Mouse (Mus musculus) T-helper 2 cell (primary cell): Measurements from ENCODE around the gene Ehhadh.
"Not testable (repeated sequence)": the region's sequence is repeated elsewhere in the genome, so short reads cannot be mapped to it uniquely, and the experiment has no call there.

Source experiments
- in situ Hi-C: fragments of 300-600 bp; cut with MboI, MseI; formaldehyde crosslinking; loops from one replicate; pipeline ENCODE4 v1.15.1; 2025; ENCODE audit warnings: high pct_unique_total_duplicates

Ehhadh gene

GRCm38 (mm10) chr16:21787516-21788353 lies at the start of gene Ehhadh:
Gene Ehhadh (minus strand): TSS chr16:21787807.
- in situ Hi-C loops = no loop called here

DNA sequence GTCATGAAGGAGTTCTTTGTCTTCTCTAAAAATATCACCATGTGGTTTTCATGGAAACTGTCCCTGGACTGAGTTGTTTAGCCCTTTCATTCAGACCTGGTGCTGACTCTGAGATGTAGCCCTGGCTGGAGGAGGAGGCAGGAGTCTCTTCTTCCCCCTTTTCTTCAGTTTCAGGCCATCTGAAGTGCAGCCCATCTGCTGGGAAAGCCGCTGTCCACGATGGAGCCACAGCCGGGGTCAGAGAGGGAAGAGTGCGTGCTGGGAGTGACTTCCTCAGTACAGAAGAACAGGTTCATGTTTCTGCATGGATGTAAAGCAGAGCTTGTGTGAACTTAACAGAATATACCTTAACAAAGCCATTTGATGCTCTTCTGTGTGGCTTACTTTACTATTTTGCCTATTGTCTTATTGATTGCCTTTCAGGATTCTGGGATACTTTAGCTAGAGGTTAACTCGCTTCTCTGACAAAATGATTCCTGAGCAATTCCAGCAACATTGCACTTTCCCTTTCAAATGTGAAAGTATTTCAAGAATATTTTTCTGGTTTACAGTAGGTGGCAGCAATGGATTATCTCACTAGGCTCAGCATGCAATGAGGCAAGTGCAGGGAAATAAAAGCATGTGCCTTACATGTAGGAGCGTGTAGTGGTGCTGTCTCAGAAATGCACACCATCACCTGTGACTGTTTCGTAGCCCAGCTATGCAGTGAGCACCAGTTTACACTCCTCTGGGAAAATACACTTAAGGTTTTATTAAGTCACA lies 48.9 kb upstream of the Ehhadh start:
- in situ Hi-C loops = no loop called here

DNA sequence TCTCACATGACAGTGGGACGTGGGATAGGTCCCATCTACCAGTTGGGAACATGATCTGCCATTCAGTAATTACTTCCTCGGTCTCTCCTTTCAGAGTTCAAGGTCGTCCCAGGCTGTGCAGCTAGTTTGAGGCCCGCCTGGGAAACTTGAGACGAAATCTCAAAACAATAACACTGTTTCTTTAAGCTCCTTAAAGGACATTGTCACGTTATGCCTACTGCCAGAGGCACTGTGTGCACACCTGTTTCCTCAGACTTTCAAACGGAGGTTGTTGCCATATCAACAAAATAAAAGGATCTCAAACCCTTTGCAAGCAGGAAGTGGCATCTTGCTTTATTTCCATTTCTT lies 48.0 kb upstream of the Ehhadh start:
- in situ Hi-C loops = no loop called here

GRCm38 (mm10) chr16:21834866-21835583 lies 47.4 kb upstream of the Ehhadh start:
- in situ Hi-C loops = no loop called here

- in situ Hi-C loops = no loop called here
Measured at GRCm38 (mm10) chr16:21833970-21834369, 46.4 kb upstream of the Ehhadh start.

DNA sequence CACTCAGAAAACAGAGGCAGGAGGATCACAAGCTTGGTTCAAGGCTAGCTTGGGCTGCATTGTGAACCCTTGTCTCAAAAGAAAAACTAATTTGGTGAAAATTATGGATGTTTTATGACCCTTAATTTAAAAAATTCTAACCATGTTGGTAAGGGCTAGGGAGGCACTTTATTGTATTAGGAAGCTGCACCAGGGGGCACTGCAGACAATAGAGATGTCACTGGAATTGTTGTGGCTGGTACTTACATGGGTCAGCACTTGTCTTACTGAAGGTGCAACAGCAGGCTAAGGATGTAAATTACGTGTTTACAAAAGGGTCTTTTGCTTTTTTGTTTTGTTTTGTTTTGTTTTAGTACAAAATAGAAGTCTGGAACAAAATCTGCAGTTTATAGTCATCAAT lies 45.9 kb upstream of the Ehhadh start:
- in situ Hi-C loops = no loop called here

DNA sequence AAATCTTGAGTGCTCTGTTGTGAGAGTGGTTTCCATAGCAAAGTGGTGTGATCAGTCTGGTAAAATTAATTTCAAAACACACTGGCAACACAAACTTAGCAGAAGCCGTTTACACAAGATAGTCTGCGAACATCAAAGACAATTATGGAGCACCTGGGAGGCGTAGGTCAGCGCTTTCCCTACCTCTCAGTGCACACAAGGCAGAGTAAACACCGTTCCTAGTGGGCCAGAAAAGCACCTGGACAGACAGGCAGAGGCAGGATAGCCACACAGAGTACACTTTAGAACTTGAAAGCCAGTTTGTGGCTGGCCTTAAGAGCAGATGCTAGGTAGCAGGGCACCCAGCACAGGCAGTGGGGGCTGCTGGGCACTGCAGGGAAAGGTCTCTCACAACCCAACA lies 44.2 kb upstream of the Ehhadh start:
- in situ Hi-C loops = no loop called here

DNA sequence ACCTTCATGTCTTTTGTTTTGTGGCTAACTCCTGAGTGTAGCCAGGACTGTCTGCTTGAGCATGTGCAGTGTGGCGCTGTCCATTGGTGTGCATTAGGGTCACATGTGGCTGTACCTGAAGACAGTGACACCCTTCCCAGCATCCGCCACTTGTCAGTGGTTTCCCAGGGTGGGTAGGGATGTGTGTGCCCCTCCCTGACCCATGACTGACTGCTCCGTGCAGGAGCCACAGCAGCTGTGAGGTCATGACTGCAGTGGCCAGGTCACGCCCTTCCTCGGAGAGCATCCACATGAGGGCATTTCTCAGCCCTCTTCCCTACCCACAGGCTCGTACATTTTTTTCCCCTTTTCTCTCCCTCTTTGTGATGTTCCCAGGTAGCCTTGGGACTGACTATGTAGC lies 43.2 kb upstream of the Ehhadh start:
- in situ Hi-C loops = no loop called here

GRCm38 (mm10) chr16:21829711-21830110 lies 42.1 kb upstream of the Ehhadh start:
- in situ Hi-C loops = no loop called here

- in situ Hi-C loops = no loop called here
Measured at GRCm38 (mm10) chr16:21827581-21827980, 40.0 kb upstream of the Ehhadh start.

DNA sequence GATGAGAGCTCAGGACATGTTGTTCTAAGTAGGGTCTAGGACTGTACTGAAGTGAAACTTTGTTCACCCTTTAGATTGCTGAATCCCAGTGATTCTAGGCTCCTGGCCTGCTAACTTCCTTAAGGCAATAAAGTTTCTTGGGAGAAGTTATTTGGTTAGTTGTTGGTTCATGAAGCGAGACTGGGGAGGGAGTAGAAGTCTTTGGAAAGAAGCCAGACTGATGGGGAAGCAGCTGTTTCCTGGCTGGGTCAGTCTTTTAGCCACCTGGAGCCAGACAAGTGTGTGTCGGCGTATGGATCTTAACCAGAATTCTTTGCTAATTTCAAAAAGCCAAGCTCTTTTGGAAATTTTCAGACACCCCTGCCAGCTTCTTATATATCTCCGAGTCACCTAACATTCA lies 39.5 kb upstream of the Ehhadh start:
- in situ Hi-C loops = no loop called here

GRCm38 (mm10) chr16:21825612-21826031 lies 38.0 kb upstream of the Ehhadh start:
- in situ Hi-C loops = no loop called here

GRCm38 (mm10) chr16:21818629-21819028 lies 31.0 kb upstream of the Ehhadh start:
- in situ Hi-C loops = no loop called here

DNA sequence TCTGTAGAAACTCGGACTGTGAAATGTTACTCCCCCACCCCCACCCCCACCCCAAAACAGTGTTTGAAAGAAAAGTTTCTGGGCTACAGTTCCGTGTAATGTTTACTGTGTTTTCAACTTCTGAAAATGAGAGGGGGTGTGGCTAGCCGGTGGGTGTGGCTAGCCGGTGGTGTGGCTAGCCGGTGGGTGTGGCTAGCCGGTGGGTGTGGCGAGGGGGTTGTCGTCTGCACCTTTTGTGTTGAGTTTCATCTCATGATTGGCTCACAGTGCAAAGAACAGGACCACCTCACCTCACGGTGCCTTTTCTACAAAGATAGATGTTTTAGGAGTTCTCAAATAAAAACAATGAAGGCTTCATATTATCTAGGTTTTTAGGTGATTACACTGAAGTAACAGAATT lies 30.5 kb upstream of the Ehhadh start:
- in situ Hi-C loops = no loop called here

DNA sequence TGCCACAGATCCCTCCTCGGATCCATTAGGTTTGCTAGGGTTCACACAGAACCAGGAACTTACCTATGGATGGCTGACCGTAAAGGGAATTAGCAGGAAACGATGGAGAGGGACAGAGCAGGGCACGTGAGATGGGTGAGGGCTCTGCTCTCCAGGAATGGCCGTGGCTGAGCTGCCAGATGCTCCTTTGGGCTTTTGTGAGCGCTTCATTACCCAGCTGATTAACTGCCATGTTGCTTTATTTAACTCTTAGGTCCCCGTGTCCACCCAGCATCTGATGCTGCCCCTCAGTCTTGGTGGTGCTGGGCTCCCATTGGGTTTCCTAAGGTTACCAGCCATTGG lies 28.0 kb upstream of the Ehhadh start:
- in situ Hi-C loops = no loop called here

GRCm38 (mm10) chr16:21814861-21815668 lies 27.5 kb upstream of the Ehhadh start:
- in situ Hi-C loops = no loop called here

- in situ Hi-C loops = no loop called here
Measured at GRCm38 (mm10) chr16:21813164-21813834, 25.7 kb upstream of the Ehhadh start.

GRCm38 (mm10) chr16:21807786-21808185 lies 20.2 kb upstream of the Ehhadh start:
- in situ Hi-C loops = not testable (repeated sequence)

- in situ Hi-C loops = no loop called here
Measured at GRCm38 (mm10) chr16:21806892-21807291, 19.3 kb upstream of the Ehhadh start.

DNA sequence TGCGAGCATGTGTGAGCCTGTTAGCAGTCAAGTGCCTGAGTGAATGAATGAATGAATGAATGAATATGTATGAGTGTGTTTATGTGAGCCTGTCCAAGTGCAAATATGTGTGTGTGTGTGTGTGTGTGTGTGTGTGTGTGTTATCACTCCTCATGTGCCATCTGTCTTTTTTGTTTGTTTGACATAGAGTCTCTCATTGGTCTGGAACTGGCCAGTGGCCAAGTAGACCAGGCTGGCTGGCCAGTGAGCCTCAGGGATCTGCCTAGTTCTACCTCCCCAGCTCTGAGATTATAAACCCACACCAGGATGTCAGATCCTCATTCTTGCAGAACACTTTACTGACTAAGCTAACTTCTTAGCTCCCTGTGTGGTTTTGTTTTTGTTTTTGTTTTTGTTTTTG lies 16.7 kb upstream of the Ehhadh start:
- in situ Hi-C loops = no loop called here

GRCm38 (mm10) chr16:21795071-21795470 lies 7.5 kb upstream of the Ehhadh start:
- in situ Hi-C loops = no loop called here
